Mouse (Mus musculus): Measurements from ENCODE around the gene Col23a1. TPM values are rescaled to one million over a fixed set of nuclear protein-coding genes. Genes with fewer than 3 reads are reported as not detected.
"Not testable (repeated sequence)": the region's sequence is repeated elsewhere in the genome, so short reads cannot be mapped to it uniquely, and the experiment has no call there.

Gene Col23a1
- polyA plus RNA-seq, 1 experiment from 2014 or later = 5.4 TPM

DNA sequence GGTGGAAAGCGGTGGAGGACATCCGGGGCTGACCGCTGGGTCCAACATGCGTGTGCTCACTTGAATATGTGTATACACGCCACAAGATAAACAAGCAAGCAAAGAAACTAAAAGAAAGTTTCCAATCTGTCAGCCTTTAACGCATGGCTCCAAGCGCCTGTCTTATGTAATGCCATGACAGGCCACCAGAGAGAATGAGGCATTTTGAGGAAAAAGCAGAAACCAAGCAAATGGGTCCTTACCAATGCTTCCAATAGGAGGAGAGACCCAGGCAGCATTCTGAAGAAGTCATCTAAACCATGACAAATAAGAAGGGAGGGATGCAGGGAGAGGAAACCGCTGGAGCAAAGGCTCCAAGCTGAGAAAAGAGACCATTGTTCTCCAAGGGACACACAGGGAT lies 324.5 kb downstream of the Col23a1 start:
- Histone ChIP-seq H3K9ac (replicated peaks; ENCODE audit: low read length) (no peak overlapping the region), H3K4me2 (ENCODE audit: low read length) (no peak overlapping the region), H3K4me1 (ENCODE audit: control insufficient read depth, insufficient read depth, low read length) (no peaks in the 10 kb centered on the region), H3K36me3 (ENCODE audit: control insufficient read depth, insufficient read depth, low read length) (no peaks in the 10 kb centered on the region), H3K27ac (replicated peaks; ENCODE audit: low read depth, low read length) (no peak overlapping the region), H3K9me3 (ENCODE audit: control insufficient read depth, low read length) (no peaks in the 10 kb centered on the region), H3K27me3 (ENCODE audit: control insufficient read depth, insufficient read depth, low read length) (no peaks in the 10 kb centered on the region), H3K4me3 (replicated peaks; ENCODE audit: low read depth, low read length) (no peak overlapping the region)
- 81% methylated on average over 8 of the region's 8 CpGs for WGBS
- ATAC-seq (ENCODE audit: low FRiP score, low TSS enrichment) (no peak), DNase-seq (no peak)

DNA sequence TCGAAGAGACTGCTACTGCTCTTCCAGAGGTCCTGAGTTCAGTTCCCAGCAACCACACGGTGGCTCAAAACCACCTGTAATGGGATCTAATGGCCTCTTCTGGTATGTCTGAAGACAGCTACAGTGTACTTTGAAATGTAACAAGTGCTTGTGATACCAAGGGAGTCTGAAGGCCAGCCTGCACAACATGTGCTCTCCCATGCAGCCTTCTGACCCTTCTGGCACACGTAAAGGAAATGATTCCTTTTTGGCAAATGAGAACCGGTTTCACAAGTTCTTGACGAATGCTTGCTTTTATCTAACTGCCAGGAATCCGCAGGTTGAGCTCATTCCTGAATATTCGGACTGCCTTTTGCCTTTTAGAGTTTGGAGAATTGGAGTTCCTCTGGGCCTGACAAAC lies 325.4 kb downstream of the Col23a1 start:
- Histone ChIP-seq H3K27ac (replicated peaks; ENCODE audit: low read depth, low read length) (no peak overlapping the region), H3K4me3 (replicated peaks; ENCODE audit: low read depth, low read length) (no peak overlapping the region; the same call in 1 of the 2 replicates), H3K4me2 (ENCODE audit: low read length) (peak overlapping the region; percentile 60), H3K36me3 (ENCODE audit: control insufficient read depth, insufficient read depth, low read length) (no peaks in the 10 kb centered on the region), H3K9me3 (ENCODE audit: control insufficient read depth, low read length) (no peaks in the 10 kb centered on the region), H3K4me1 (ENCODE audit: control insufficient read depth, insufficient read depth, low read length) (peaks cover 2% of the 10 kb centered on the region), H3K27me3 (ENCODE audit: control insufficient read depth, insufficient read depth, low read length) (no peaks in the 10 kb centered on the region), H3K9ac (replicated peaks; ENCODE audit: low read length) (peak overlapping the region; percentile 56; the same call in 1 of the 2 replicates)
- DNase-seq = no peak
- no peak for ATAC-seq (ENCODE audit: low FRiP score, low TSS enrichment)
- 59% methylated on average over 7 of the region's 7 CpGs for WGBS

DNA sequence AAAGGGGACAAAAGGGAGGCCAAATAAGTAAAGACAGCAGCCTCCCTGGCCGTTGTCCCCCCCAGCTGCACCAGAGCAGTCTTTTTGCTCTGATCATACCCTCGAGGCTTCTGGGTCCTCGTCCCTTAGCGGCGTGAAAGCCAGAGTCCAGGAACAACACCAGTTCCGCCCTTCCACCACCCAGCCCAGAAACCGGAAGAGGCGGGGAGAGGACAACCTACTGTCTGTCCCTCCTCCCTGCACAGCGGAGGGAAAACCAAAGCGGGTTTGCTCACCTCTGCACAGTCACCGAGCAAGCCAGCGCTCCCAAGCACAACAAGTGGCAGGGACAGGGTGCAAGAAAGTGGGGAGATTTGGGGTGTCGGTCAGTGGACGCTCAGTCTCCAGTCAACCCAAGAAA lies 325.9 kb downstream of the Col23a1 start:
- peaks cover 7% of the 10 kb centered on the region for H3K4me1 ChIP-seq (ENCODE audit: control insufficient read depth, insufficient read depth, low read length)
- no peak for ATAC-seq (ENCODE audit: low FRiP score, low TSS enrichment)
- H3K9me3 ChIP-seq (ENCODE audit: control insufficient read depth, low read length) = no peaks in the 10 kb centered on the region
- no peak overlapping the region for H3K27ac ChIP-seq (replicated peaks; ENCODE audit: low read depth, low read length)
- H3K4me2 ChIP-seq (ENCODE audit: low read length) = peak overlapping the region; percentile 60
- H3K9ac ChIP-seq (replicated peaks; ENCODE audit: low read length) = peak overlapping the region; percentile 56; the same call in 1 of the 2 replicates
- 7% methylated on average over 14 of the region's 14 CpGs for WGBS
- DNase-seq = peak; percentile 60
- H3K4me3 ChIP-seq (replicated peaks; ENCODE audit: low read depth, low read length) = peak overlapping the region; percentile 27
- no peaks in the 10 kb centered on the region for H3K27me3 ChIP-seq (ENCODE audit: control insufficient read depth, insufficient read depth, low read length)
- H3K36me3 ChIP-seq (ENCODE audit: control insufficient read depth, insufficient read depth, low read length) = no peaks in the 10 kb centered on the region

DNA sequence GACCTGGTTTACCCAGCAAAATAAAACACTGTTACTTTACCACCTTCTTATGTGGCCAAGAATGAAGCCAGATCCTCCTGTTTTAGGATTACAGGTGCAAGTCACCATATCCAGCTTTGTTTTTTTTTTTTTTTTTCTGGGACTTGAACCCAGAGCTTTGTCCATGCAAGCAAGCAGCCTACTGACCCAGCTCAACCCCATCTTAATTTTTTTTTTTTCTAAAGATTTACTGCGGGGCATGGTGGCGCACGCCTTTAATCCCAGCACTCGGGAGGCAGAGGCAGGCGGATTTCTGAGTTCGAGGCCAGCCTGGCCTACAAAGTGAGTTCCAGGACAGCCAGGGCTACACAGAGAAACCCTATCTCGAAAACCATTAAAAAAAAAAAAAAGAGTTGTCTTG lies 326.4 kb downstream of the Col23a1 start:
- not testable (repeated sequence) for H3K9ac ChIP-seq (replicated peaks; ENCODE audit: low read length); H3K4me1 ChIP-seq (ENCODE audit: control insufficient read depth, insufficient read depth, low read length); H3K36me3 ChIP-seq (ENCODE audit: control insufficient read depth, insufficient read depth, low read length); H3K9me3 ChIP-seq (ENCODE audit: control insufficient read depth, low read length); H3K4me2 ChIP-seq (ENCODE audit: low read length); H3K27ac ChIP-seq (replicated peaks; ENCODE audit: low read depth, low read length); H3K27me3 ChIP-seq (ENCODE audit: control insufficient read depth, insufficient read depth, low read length); H3K4me3 ChIP-seq (replicated peaks; ENCODE audit: low read depth, low read length); ATAC-seq (ENCODE audit: low FRiP score, low TSS enrichment); DNase-seq
- 91% methylated on average over 7 of the region's 7 CpGs for WGBS

DNA sequence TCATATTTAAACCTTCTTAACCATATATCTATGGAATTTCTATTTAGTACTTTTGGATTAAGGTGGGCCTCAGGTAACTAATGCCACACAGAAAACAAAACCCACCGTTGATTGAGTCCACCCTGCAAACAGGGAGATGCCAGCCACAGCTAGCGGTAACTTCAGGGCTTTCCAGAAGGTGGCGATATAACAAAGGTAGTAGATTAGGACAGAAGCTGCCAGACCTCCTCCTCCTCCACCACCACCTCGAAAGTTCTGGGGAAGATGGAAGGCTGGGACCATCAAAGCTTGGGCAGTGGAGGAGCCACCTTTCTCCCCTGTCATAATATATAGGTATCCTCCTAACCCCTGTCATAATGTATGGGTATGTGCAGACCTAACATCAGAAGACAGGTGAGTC lies 328.0 kb downstream of the Col23a1 start:
- Histone ChIP-seq H3K9me3 (ENCODE audit: control insufficient read depth, low read length) (no peaks in the 10 kb centered on the region), H3K36me3 (ENCODE audit: control insufficient read depth, insufficient read depth, low read length) (peaks cover 16% of the 10 kb centered on the region), H3K4me1 (ENCODE audit: control insufficient read depth, insufficient read depth, low read length) (peaks cover 9% of the 10 kb centered on the region), H3K9ac (replicated peaks; ENCODE audit: low read length) (no peak overlapping the region), H3K27me3 (ENCODE audit: control insufficient read depth, insufficient read depth, low read length) (no peaks in the 10 kb centered on the region), H3K4me3 (replicated peaks; ENCODE audit: low read depth, low read length) (no peak overlapping the region), H3K27ac (replicated peaks; ENCODE audit: low read depth, low read length) (no peak overlapping the region), H3K4me2 (ENCODE audit: low read length) (no peak overlapping the region)
- DNase-seq (peak; percentile 83), ATAC-seq (ENCODE audit: low FRiP score, low TSS enrichment) (no peak)
- 2% methylated on average over 4 of the region's 4 CpGs for WGBS

DNA sequence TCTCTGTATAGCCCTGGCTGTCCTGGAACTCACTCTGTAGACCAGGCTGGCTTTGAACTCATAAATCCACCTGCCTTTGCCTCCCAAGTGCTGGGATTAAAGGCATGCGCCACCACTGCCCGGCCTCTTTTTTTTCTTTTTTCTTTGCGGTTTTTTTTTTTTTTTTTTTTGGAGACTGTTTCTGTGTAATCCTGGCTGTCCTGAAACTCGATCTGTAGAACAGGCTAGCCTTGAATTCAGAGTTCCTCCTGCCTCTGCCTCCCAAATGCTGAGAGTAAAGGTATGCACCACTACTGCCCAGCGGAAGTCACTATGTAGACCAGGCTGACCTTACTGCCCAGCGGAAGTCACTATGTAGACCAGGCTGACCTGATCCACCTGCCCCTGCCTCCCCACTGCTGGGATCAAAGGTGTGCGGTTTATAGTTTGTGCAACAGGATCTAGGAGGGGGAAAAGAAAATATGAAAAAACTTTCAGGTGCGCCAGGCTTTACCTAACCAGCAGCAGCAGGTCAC lies 329.2 kb downstream of the Col23a1 start:
- peak; percentile 63 for ATAC-seq (ENCODE audit: low FRiP score, low TSS enrichment)
- no peaks in the 10 kb centered on the region for H3K9me3 ChIP-seq (ENCODE audit: control insufficient read depth, low read length)

DNA sequence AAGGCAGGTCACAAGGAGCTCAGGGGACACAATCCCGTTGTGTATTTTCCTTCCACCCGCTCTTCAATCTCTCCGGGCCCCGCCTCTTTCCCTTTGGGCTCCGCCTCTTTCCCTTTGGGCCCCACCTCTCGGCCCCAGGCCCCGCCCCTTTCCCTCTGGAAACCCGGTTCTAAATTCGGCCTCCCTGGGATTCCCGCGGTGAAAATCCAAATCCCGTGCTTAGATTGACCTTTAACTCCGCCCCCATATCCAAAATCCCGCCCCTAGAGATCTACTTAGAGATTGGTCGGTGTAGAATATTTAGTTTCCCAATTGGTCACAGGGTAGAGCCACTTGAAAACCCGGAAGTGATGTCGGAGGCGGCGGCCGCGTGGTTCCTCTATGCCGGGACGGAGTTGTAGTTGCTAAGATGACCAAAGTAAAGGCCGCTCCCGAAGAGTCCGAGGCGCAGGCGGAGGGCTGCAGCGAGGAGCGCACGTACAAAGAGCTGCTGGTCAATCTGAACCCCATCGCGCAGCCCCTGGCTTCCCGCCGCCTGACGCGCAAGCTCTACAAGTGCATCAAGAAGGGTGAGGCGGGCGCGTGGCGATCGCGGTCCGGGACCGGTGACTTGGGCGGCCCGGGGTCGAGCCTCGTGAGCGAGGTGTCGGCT lies 329.8 kb downstream of the Col23a1 start, which contains the start of gene Nhp2:
Gene Nhp2 (plus strand): TSS at position 327 of the 652 bp plus-strand sequence.
- Histone ChIP-seq H3K27ac (replicated peaks; ENCODE audit: low read depth, low read length) (no peak within 1 kb of the TSS), H3K4me1 (ENCODE audit: control insufficient read depth, insufficient read depth, low read length) (peaks cover 9% of the 10 kb centered on the region), H3K9ac (replicated peaks; ENCODE audit: low read length) (peak within 1 kb of the TSS; percentile 71), H3K9me3 (ENCODE audit: control insufficient read depth, low read length) (no peaks in the 10 kb centered on the region), H3K4me2 (ENCODE audit: low read length) (peak within 1 kb of the TSS; percentile 83), H3K4me3 (replicated peaks; ENCODE audit: low read depth, low read length) (peak within 1 kb of the TSS; percentile 83), H3K36me3 (ENCODE audit: control insufficient read depth, insufficient read depth, low read length) (peaks cover 35% of the 10 kb centered on the region), H3K27me3 (ENCODE audit: control insufficient read depth, insufficient read depth, low read length) (no peaks in the 10 kb centered on the region)
- peak; percentile 97 for DNase-seq
- under 1% methylated on average over 51 of the region's 51 CpGs for WGBS
- peak; percentile 93 for ATAC-seq (ENCODE audit: low FRiP score, low TSS enrichment)

More for the DNA sequence above, 329.2 kb downstream of the Col23a1 start:
- no peaks in the 10 kb centered on the region for H3K27me3 ChIP-seq (ENCODE audit: control insufficient read depth, insufficient read depth, low read length)
- no peak overlapping the region for H3K27ac ChIP-seq (replicated peaks; ENCODE audit: low read depth, low read length)
- peak overlapping the region; percentile 83 for H3K4me2 ChIP-seq (ENCODE audit: low read length)
- peak overlapping the region; percentile 83 for H3K4me3 ChIP-seq (replicated peaks; ENCODE audit: low read depth, low read length)
- H3K36me3 ChIP-seq (ENCODE audit: control insufficient read depth, insufficient read depth, low read length) = peaks cover 29% of the 10 kb centered on the region
- peaks cover 9% of the 10 kb centered on the region for H3K4me1 ChIP-seq (ENCODE audit: control insufficient read depth, insufficient read depth, low read length)
- 54% methylated on average over 8 of the region's 8 CpGs for WGBS
- no peak for DNase-seq
- peak overlapping the region; percentile 31; the same call in 1 of the 2 replicates for H3K9ac ChIP-seq (replicated peaks; ENCODE audit: low read length)

DNA sequence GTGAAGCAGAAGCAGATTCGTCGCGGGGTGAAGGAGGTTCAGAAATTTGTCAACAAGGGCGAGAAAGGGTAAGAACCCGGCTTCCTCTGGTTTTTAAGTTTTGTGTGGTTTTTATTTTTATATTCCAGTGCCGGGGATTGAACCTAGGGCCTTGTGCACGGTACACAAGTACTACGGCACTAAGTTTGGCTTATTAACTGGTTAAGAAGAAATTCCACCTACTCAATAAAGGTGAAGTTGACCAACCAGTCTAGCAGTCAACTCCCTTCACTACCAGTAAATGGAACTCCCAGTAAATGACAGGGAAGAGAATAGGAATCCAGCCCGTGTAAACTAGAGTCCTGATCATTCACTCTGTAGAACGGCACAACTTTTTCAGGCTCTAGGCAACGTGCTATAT lies 330.4 kb downstream of the Col23a1 start:
- WGBS = 2% methylated on average over 11 of the region's 11 CpGs
- no peak for ATAC-seq (ENCODE audit: low FRiP score, low TSS enrichment)
- H3K27me3 ChIP-seq (ENCODE audit: control insufficient read depth, insufficient read depth, low read length) = no peaks in the 10 kb centered on the region
- H3K36me3 ChIP-seq (ENCODE audit: control insufficient read depth, insufficient read depth, low read length) = peaks cover 40% of the 10 kb centered on the region
- DNase-seq = no peak
- H3K27ac ChIP-seq (replicated peaks; ENCODE audit: low read depth, low read length) = no peak overlapping the region
- H3K4me3 ChIP-seq (replicated peaks; ENCODE audit: low read depth, low read length) = peak overlapping the region; percentile 83
- peak overlapping the region; percentile 83 for H3K4me2 ChIP-seq (ENCODE audit: low read length)
- H3K9me3 ChIP-seq (ENCODE audit: control insufficient read depth, low read length) = no peaks in the 10 kb centered on the region
- peaks cover 9% of the 10 kb centered on the region for H3K4me1 ChIP-seq (ENCODE audit: control insufficient read depth, insufficient read depth, low read length)
- peak overlapping the region; percentile 71 for H3K9ac ChIP-seq (replicated peaks; ENCODE audit: low read length)

DNA sequence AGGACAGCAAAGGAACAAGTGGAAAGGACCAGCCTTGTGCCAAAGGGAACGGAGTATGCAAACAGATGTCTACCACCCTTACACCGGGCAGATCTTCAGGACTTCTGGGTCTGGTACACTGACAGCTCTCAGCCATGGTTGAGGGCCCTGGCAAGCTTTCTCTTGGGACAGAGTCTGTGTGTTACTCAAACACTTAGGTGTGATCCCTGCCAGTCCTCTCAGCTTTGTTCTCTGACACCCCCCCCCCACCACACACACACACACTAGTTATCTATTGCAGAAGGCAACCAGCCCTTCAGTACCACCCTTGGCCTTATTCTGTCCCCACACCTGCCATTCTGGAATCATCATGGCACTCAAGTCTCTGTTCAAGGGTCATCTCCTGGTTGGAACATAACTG lies 332.1 kb downstream of the Col23a1 start:
- H3K27me3 ChIP-seq (ENCODE audit: control insufficient read depth, insufficient read depth, low read length) = no peaks in the 10 kb centered on the region
- H3K27ac ChIP-seq (replicated peaks; ENCODE audit: low read depth, low read length) = no peak overlapping the region
- H3K36me3 ChIP-seq (ENCODE audit: control insufficient read depth, insufficient read depth, low read length) = peaks cover 57% of the 10 kb centered on the region
- H3K9me3 ChIP-seq (ENCODE audit: control insufficient read depth, low read length) = no peaks in the 10 kb centered on the region
- no peak for DNase-seq
- ATAC-seq (ENCODE audit: low FRiP score, low TSS enrichment) = no peak
- H3K9ac ChIP-seq (replicated peaks; ENCODE audit: low read length) = no peak overlapping the region
- 97% methylated on average over 2 of the region's 2 CpGs for WGBS
- no peak overlapping the region for H3K4me3 ChIP-seq (replicated peaks; ENCODE audit: low read depth, low read length)
- no peak overlapping the region for H3K4me2 ChIP-seq (ENCODE audit: low read length)
- H3K4me1 ChIP-seq (ENCODE audit: control insufficient read depth, insufficient read depth, low read length) = peaks cover 9% of the 10 kb centered on the region

All from midbrain, embryonic 14.5 days (tissue).